Mouse (Mus musculus) intestine, embryonic 16.5 days (tissue): ENCODE results near the gene Ehd3. TPM values are rescaled to one million over a fixed set of nuclear protein-coding genes. Genes with fewer than 3 reads are reported as not detected.

Source experiments
- ATAC-seq: fragments of 200-750 bp; cut with Nextera tagmentation; 2 replicates; pipeline ENCODE4 v1.8.0; 2017; ENCODE audit warnings: moderate TSS enrichment, moderate library complexity
- H3K27ac ChIP-seq: fragments of 300-500 bp; sonication (generic); 2 replicates; pipeline ENCODE4 v1.5.1; 2014; ENCODE audit warnings: mild to moderate bottlenecking, low read length
- H3K27me3 ChIP-seq: fragments of 300-500 bp; sonication (generic); replicated peaks from 2 replicates; pipeline ENCODE4 v1.6.1; 2014; ENCODE audit warnings: low read length, control low read depth, mixed read lengths; ENCODE audit not compliant: control insufficient read depth, insufficient read depth
- H3K36me3 ChIP-seq: fragments of 300-500 bp; sonication (generic); 2 replicates; pipeline ENCODE4 v1.6.1; 2014; ENCODE audit warnings: low read length, control low read depth; ENCODE audit not compliant: control insufficient read depth, insufficient read depth
- H3K4me1 ChIP-seq: fragments of 300-500 bp; sonication (generic); 2 replicates; pipeline ENCODE4 v1.6.1; 2014; ENCODE audit warnings: low read length, control low read depth, mixed read lengths; ENCODE audit not compliant: control insufficient read depth, insufficient read depth
- H3K4me2 ChIP-seq: fragments of 300-500 bp; sonication (generic); 2 replicates; pipeline ENCODE4 v1.6.1; 2014; ENCODE audit warnings: low read depth, low read length, control low read depth
- H3K4me3 ChIP-seq: fragments of 300-500 bp; sonication (generic); 2 replicates; pipeline ENCODE4 v1.5.1; 2014; ENCODE audit warnings: mild to moderate bottlenecking, low read length
- H3K9ac ChIP-seq: fragments of 300-500 bp; sonication (generic); 2 replicates; pipeline ENCODE4 v1.6.1; 2014; ENCODE audit warnings: low read depth, low read length
- H3K9me3 ChIP-seq: fragments of 300-500 bp; sonication (generic); 2 replicates; pipeline ENCODE4 v1.6.1; 2016; ENCODE audit warnings: low read length, control low read depth; ENCODE audit not compliant: control insufficient read depth
- WGBS: fragments of 180-500 bp; shearing (Covaris S2); extraction: QIAGEN DNeasy Blood & Tissue Kit; methylation state at CpG from one replicate; pipeline ENCODE4 v1.1.7; 2014; 5-methylcytosine and 5-hydroxymethylcytosine counted together
- polyA plus RNA-seq: library from polyadenylated mRNA; unstranded; fragments of >200 nt; fragmentation: Nextera tagmentation; extraction: Ambion mirVana; gene quantifications from 2 replicates; pipeline ENCODE4 v1.2.1, GENCODE M21; 2015

Ehd3 gene
- 6.3 and 6.6 TPM in 2 replicates for polyA plus RNA-seq

GRCm38 (mm10) chr17:73803521-73804184, at the start of gene Ehd3:
Gene Ehd3 (plus strand): TSS chr17:73804134.
- Histone ChIP-seq H3K9me3 (no peaks in the 10 kb centered on the region), H3K4me1 (peaks cover 13% of the 10 kb centered on the region), H3K4me2 (peak within 1 kb of the TSS; percentile 70), H3K4me3 (peak within 1 kb of the TSS; percentile 56), H3K27ac (peak within 1 kb of the TSS; percentile 61), H3K36me3 (no peaks in the 10 kb centered on the region), H3K9ac (peak within 1 kb of the TSS; percentile 66), H3K27me3 (peaks cover 17% of the 10 kb centered on the region; the same call in 1 of the 2 replicates)
- ATAC-seq = no peak
- WGBS = 93% methylated on average over 5 of the region's 5 CpGs

- ATAC-seq = peak; percentile 64
- Histone ChIP-seq H3K9ac (no peak overlapping the region), H3K9me3 (no peaks in the 10 kb centered on the region), H3K36me3 (no peaks in the 10 kb centered on the region), H3K27ac (no peak overlapping the region), H3K4me3 (no peak overlapping the region), H3K4me1 (no peaks in the 10 kb centered on the region), H3K4me2 (no peak overlapping the region), H3K27me3 (no peaks in the 10 kb centered on the region)
- WGBS = 20% methylated on average over 8 of the region's 8 CpGs
These were observed 33.0 kb upstream of the Ehd3 start for GRCm38 (mm10) chr17:73770964-73771363.

GRCm38 (mm10) chr17:73786642-73787311, 17.2 kb upstream of the Ehd3 start:
- WGBS = 59% methylated on average over 8 of the region's 8 CpGs
- no peak overlapping the region for H3K4me3 ChIP-seq
- H3K27ac ChIP-seq = no peak overlapping the region
- no peaks in the 10 kb centered on the region; the same call in none of the 2 replicates for H3K27me3 ChIP-seq
- H3K4me1 ChIP-seq = no peaks in the 10 kb centered on the region
- no peak overlapping the region for H3K9ac ChIP-seq
- no peak for ATAC-seq
- H3K4me2 ChIP-seq = no peak overlapping the region
- no peaks in the 10 kb centered on the region for H3K36me3 ChIP-seq
- no peaks in the 10 kb centered on the region for H3K9me3 ChIP-seq

GRCm38 (mm10) chr17:73790284-73791020, 13.5 kb upstream of the Ehd3 start:
- no peaks in the 10 kb centered on the region for H3K4me1 ChIP-seq
- H3K9me3 ChIP-seq = no peaks in the 10 kb centered on the region
- ATAC-seq = no peak
- no peak overlapping the region for H3K4me3 ChIP-seq
- H3K27me3 ChIP-seq = no peaks in the 10 kb centered on the region
- no peak overlapping the region for H3K27ac ChIP-seq
- 42% methylated on average over 12 of the region's 12 CpGs for WGBS
- H3K9ac ChIP-seq = no peak overlapping the region
- H3K36me3 ChIP-seq = no peaks in the 10 kb centered on the region
- H3K4me2 ChIP-seq = no peak overlapping the region

- Histone ChIP-seq H3K27me3 (peaks cover 6% of the 10 kb centered on the region; the same call in 1 of the 2 replicates), H3K4me3 (no peak overlapping the region), H3K9ac (no peak overlapping the region), H3K36me3 (no peaks in the 10 kb centered on the region), H3K4me1 (no peaks in the 10 kb centered on the region), H3K4me2 (no peak overlapping the region), H3K9me3 (no peaks in the 10 kb centered on the region), H3K27ac (no peak overlapping the region)
- WGBS = 29% methylated on average over 6 of the region's 6 CpGs
- ATAC-seq = peak; percentile 92
These were observed 7.1 kb upstream of the Ehd3 start for GRCm38 (mm10) chr17:73796789-73797188.

- peaks cover 6% of the 10 kb centered on the region; the same call in 1 of the 2 replicates for H3K27me3 ChIP-seq
- no peaks in the 10 kb centered on the region for H3K9me3 ChIP-seq
- no peak overlapping the region for H3K4me2 ChIP-seq
- H3K4me1 ChIP-seq = no peaks in the 10 kb centered on the region
- ATAC-seq = no peak
- no peak overlapping the region for H3K4me3 ChIP-seq
- no peak overlapping the region for H3K9ac ChIP-seq
- H3K36me3 ChIP-seq = no peaks in the 10 kb centered on the region
- WGBS = 87% methylated on average over 4 of the region's 4 CpGs
- H3K27ac ChIP-seq = no peak overlapping the region
These were observed 6.2 kb upstream of the Ehd3 start for GRCm38 (mm10) chr17:73797706-73798105.

GRCm38 (mm10) chr17:73804592-73805271, 798 bp downstream of the Ehd3 start:
- H3K4me3 ChIP-seq = peak overlapping the region; percentile 56
- peaks cover 12% of the 10 kb centered on the region; the same call in 1 of the 2 replicates for H3K27me3 ChIP-seq
- no peaks in the 10 kb centered on the region for H3K9me3 ChIP-seq
- H3K9ac ChIP-seq = peak overlapping the region; percentile 66
- peak overlapping the region; percentile 70 for H3K4me2 ChIP-seq
- peak overlapping the region; percentile 61 for H3K27ac ChIP-seq
- peak; percentile 94 for ATAC-seq
- H3K4me1 ChIP-seq = peaks cover 17% of the 10 kb centered on the region
- no peaks in the 10 kb centered on the region for H3K36me3 ChIP-seq
- under 1% methylated on average over 45 of the region's 45 CpGs for WGBS

GRCm38 (mm10) chr17:73806331-73806730, 2.4 kb downstream of the Ehd3 start:
- 78% methylated on average over 6 of the region's 6 CpGs for WGBS
- Histone ChIP-seq H3K27me3 (peaks cover 11% of the 10 kb centered on the region; the same call in 1 of the 2 replicates), H3K9ac (no peak overlapping the region), H3K4me1 (peaks cover 17% of the 10 kb centered on the region), H3K4me2 (no peak overlapping the region), H3K36me3 (no peaks in the 10 kb centered on the region), H3K9me3 (no peaks in the 10 kb centered on the region), H3K4me3 (no peak overlapping the region), H3K27ac (no peak overlapping the region)
- no peak for ATAC-seq

- Histone ChIP-seq H3K4me3 (no peak overlapping the region), H3K9ac (no peak overlapping the region), H3K4me1 (peaks cover 17% of the 10 kb centered on the region), H3K9me3 (no peaks in the 10 kb centered on the region), H3K4me2 (no peak overlapping the region), H3K27ac (no peak overlapping the region), H3K27me3 (peaks cover 11% of the 10 kb centered on the region; the same call in 1 of the 2 replicates), H3K36me3 (no peaks in the 10 kb centered on the region)
- ATAC-seq = no peak
- 86% methylated on average over 5 of the region's 5 CpGs for WGBS
These were observed 3.3 kb downstream of the Ehd3 start for GRCm38 (mm10) chr17:73807211-73807610.
